Mouse (Mus musculus): ENCODE results near the gene Gm13289. TPM values are rescaled to one million over a fixed set of nuclear protein-coding genes. Genes with fewer than 3 reads are reported as not detected.
"Not testable (repeated sequence)": the region's sequence is repeated elsewhere in the genome, so short reads cannot be mapped to it uniquely, and the experiment has no call there.

Gene Gm13289
- polyA plus RNA-seq, 2 experiments = not detected

- not testable (repeated sequence) for H3K27ac ChIP-seq; H3K27me3 ChIP-seq (ENCODE audit: control insufficient read depth, insufficient read depth, low read length); DNase-seq (ENCODE audit: low read depth in 3 of 3, low spot score in 3 of 3); H3K36me3 ChIP-seq (replicated peaks; ENCODE audit: control insufficient read depth, insufficient read depth, low read depth); ATAC-seq (ENCODE audit: insufficient read depth); H3K9me3 ChIP-seq (ENCODE audit: control insufficient read depth, low read length); H3K4me1 ChIP-seq (replicated peaks; ENCODE audit: control insufficient read depth in 2 of 2, insufficient read depth in 2 of 2, low read length in 1 of 2); H3K9ac ChIP-seq (replicated peaks)
- Histone ChIP-seq H3K4me2 (ENCODE audit: low read depth) (peak overlapping the region; percentile 31; the same call in 1 of the 2 replicates), H3K4me3 (ENCODE audit: insufficient read depth in 1 of 2, low read depth in 2 of 2, low read length in 2 of 2) (0 out of 4 replicates have a peak overlapping the region, but pooled peaks of 1 of the 2 experiments have one; percentile 21)
- 0% methylated on average over 12 of the region's 34 CpGs for WGBS (ENCODE audit: insufficient replicate concordance)
Observed at GRCm38 (mm10) chr4:88805761-88806160, 29.0 kb downstream of the Gm13289 start.

GRCm38 (mm10) chr4:88815928-88816327 is 39.2 kb downstream of the Gm13289 start, which contains the start of gene Ifna7:
TSS of gene Ifna7 (plus strand) at chr4:88816228.
- H3K4me2 ChIP-seq (ENCODE audit: low read depth) = no peak within 1 kb of the TSS
- no peak for ATAC-seq (ENCODE audit: insufficient read depth)
- no peaks in the 10 kb centered on the region for H3K4me1 ChIP-seq (replicated peaks; ENCODE audit: control insufficient read depth in 2 of 2, insufficient read depth in 2 of 2, low read length in 1 of 2)
- no peak within 1 kb of the TSS for H3K27ac ChIP-seq
- WGBS (ENCODE audit: insufficient replicate concordance) = 32% methylated on average over 3 of the region's 3 CpGs
- no peak for DNase-seq (ENCODE audit: low read depth in 3 of 3, low spot score in 3 of 3)
- H3K4me3 ChIP-seq (ENCODE audit: insufficient read depth in 1 of 2, low read depth in 2 of 2, low read length in 2 of 2) = no peak within 1 kb of the TSS
- H3K27me3 ChIP-seq (ENCODE audit: control insufficient read depth, insufficient read depth, low read length) = no peaks in the 10 kb centered on the region
- no peaks in the 10 kb centered on the region for H3K9me3 ChIP-seq (ENCODE audit: control insufficient read depth, low read length)
- no peaks in the 10 kb centered on the region for H3K36me3 ChIP-seq (replicated peaks; ENCODE audit: control insufficient read depth, insufficient read depth, low read depth)
- no peak for TF ChIP-seq EP300 (IDR thresholded peaks at IDR 0.05; ENCODE audit: low read depth)
- no peak for TF ChIP-seq CTCF (IDR thresholded peaks at IDR 0.05; ENCODE audit: low read depth)
- no peak within 1 kb of the TSS for H3K9ac ChIP-seq (replicated peaks)

GRCm38 (mm10) chr4:88819659-88820058 is 42.9 kb downstream of the Gm13289 start, which contains the start of gene Ifna11:
TSS of gene Ifna11 (plus strand) at chr4:88819959.
- no peaks in the 10 kb centered on the region for H3K4me1 ChIP-seq (replicated peaks; ENCODE audit: control insufficient read depth in 2 of 2, insufficient read depth in 2 of 2, low read length in 1 of 2)
- no peak within 1 kb of the TSS for H3K4me3 ChIP-seq (ENCODE audit: insufficient read depth in 1 of 2, low read depth in 2 of 2, low read length in 2 of 2)
- TF ChIP-seq CTCF (IDR thresholded peaks at IDR 0.05; ENCODE audit: low read depth) = no peak
- no peak for TF ChIP-seq EP300 (IDR thresholded peaks at IDR 0.05; ENCODE audit: low read depth)
- no peaks in the 10 kb centered on the region for H3K27me3 ChIP-seq (ENCODE audit: control insufficient read depth, insufficient read depth, low read length)
- no peaks in the 10 kb centered on the region for H3K9me3 ChIP-seq (ENCODE audit: control insufficient read depth, low read length)
- 70% methylated on average over 1 of the region's 1 CpGs for WGBS (ENCODE audit: insufficient replicate concordance)
- ATAC-seq (ENCODE audit: insufficient read depth) (no peak), DNase-seq (ENCODE audit: low read depth in 3 of 3, low spot score in 3 of 3) (no peak)
- no peak within 1 kb of the TSS for H3K9ac ChIP-seq (replicated peaks)
- H3K27ac ChIP-seq = no peak within 1 kb of the TSS
- H3K4me2 ChIP-seq (ENCODE audit: low read depth) = no peak within 1 kb of the TSS
- H3K36me3 ChIP-seq (replicated peaks; ENCODE audit: control insufficient read depth, insufficient read depth, low read depth) = no peaks in the 10 kb centered on the region

GRCm38 (mm10) chr4:88822995-88823394 is 46.3 kb downstream of the Gm13289 start:
- WGBS (ENCODE audit: insufficient replicate concordance) = 18% methylated on average over 4 of the region's 4 CpGs
- no peaks in the 10 kb centered on the region for H3K9me3 ChIP-seq (ENCODE audit: control insufficient read depth, low read length)

More at GRCm38 (mm10) chr4:88822995-88823394, 46.3 kb downstream of the Gm13289 start:
- Histone ChIP-seq H3K9ac (replicated peaks) (no peak overlapping the region), H3K4me1 (replicated peaks; ENCODE audit: control insufficient read depth in 2 of 2, insufficient read depth in 2 of 2, low read length in 1 of 2) (no peaks in the 10 kb centered on the region), H3K27ac (no peak overlapping the region), H3K4me3 (ENCODE audit: insufficient read depth in 1 of 2, low read depth in 2 of 2, low read length in 2 of 2) (no peak overlapping the region), H3K4me2 (ENCODE audit: low read depth) (no peak overlapping the region), H3K36me3 (replicated peaks; ENCODE audit: control insufficient read depth, insufficient read depth, low read depth) (no peaks in the 10 kb centered on the region), H3K27me3 (ENCODE audit: control insufficient read depth, insufficient read depth, low read length) (no peaks in the 10 kb centered on the region)
- DNase-seq (ENCODE audit: low read depth in 3 of 3, low spot score in 3 of 3) (no peak), ATAC-seq (ENCODE audit: insufficient read depth) (no peak)
- no peak for TF ChIP-seq EP300 (IDR thresholded peaks at IDR 0.05; ENCODE audit: low read depth)
- TF ChIP-seq CTCF (IDR thresholded peaks at IDR 0.05; ENCODE audit: low read depth) = peak; percentile 32; the same call in 1 of the 2 replicates

Other genes with a start within 250 kb of the Gm13289 start
Only the 30 nearest of the 31 such genes appear.
- not detected in 2 replicates for gene Ifna14, start 205.1 kb upstream of the Gm13289 start, polyA plus RNA-seq (2012; rRNA removed)
- not detected in 2 replicates for gene Ifna14, start 205.1 kb upstream of the Gm13289 start, polyA plus RNA-seq (2014; fragmentation: Nextera tagmentation; extraction: Ambion mirVana)
- gene Ifna9, start 184.5 kb upstream of the Gm13289 start, polyA plus RNA-seq (2012; rRNA removed) = not detected in 2 replicates
- not detected in 2 replicates for gene Ifna9, start 184.5 kb upstream of the Gm13289 start, polyA plus RNA-seq (2014; fragmentation: Nextera tagmentation; extraction: Ambion mirVana)
- not detected in 2 replicates for gene Ifna12, start 173.5 kb upstream of the Gm13289 start, polyA plus RNA-seq (2012; rRNA removed)
- gene Ifna12, start 173.5 kb upstream of the Gm13289 start, polyA plus RNA-seq (2014; fragmentation: Nextera tagmentation; extraction: Ambion mirVana) = not detected in 2 replicates
- gene C87499, start 142.5 kb upstream of the Gm13289 start, polyA plus RNA-seq (2012; rRNA removed) = not detected in 2 replicates
- gene C87499, start 142.5 kb upstream of the Gm13289 start, polyA plus RNA-seq (2014; fragmentation: Nextera tagmentation; extraction: Ambion mirVana) = not detected in 2 replicates
- gene Ifna13, start 132.5 kb upstream of the Gm13289 start, polyA plus RNA-seq (2012; rRNA removed) = not detected in 2 replicates
- gene Ifna13, start 132.5 kb upstream of the Gm13289 start, polyA plus RNA-seq (2014; fragmentation: Nextera tagmentation; extraction: Ambion mirVana) = not detected in 2 replicates
- not detected in 2 replicates for gene Ifna16, start 100.0 kb upstream of the Gm13289 start, polyA plus RNA-seq (2012; rRNA removed)
- gene Ifna16, start 100.0 kb upstream of the Gm13289 start, polyA plus RNA-seq (2014; fragmentation: Nextera tagmentation; extraction: Ambion mirVana) = not detected in 2 replicates
- gene Ifna2, start 93.0 kb upstream of the Gm13289 start, polyA plus RNA-seq (2012; rRNA removed) = not detected in 2 replicates
- not detected in 2 replicates for gene Ifna2, start 93.0 kb upstream of the Gm13289 start, polyA plus RNA-seq (2014; fragmentation: Nextera tagmentation; extraction: Ambion mirVana)
- gene Ifnab, start 85.6 kb upstream of the Gm13289 start, polyA plus RNA-seq (2012; rRNA removed) = not detected in 2 replicates
- not detected in 2 replicates for gene Ifnab, start 85.6 kb upstream of the Gm13289 start, polyA plus RNA-seq (2014; fragmentation: Nextera tagmentation; extraction: Ambion mirVana)
- gene Gm26566, start 55.1 kb upstream of the Gm13289 start, polyA plus RNA-seq (2012; rRNA removed) = 0.08 and 0.13 TPM in 2 replicates
- gene Gm26566, start 55.1 kb upstream of the Gm13289 start, polyA plus RNA-seq (2014; fragmentation: Nextera tagmentation; extraction: Ambion mirVana) = 0.24 and 0.43 TPM in 2 replicates
- gene Klhl9, start 54.5 kb upstream of the Gm13289 start, polyA plus RNA-seq (2012; rRNA removed) = 6.4 and 9.1 TPM in 2 replicates
- gene Klhl9, start 54.5 kb upstream of the Gm13289 start, polyA plus RNA-seq (2014; fragmentation: Nextera tagmentation; extraction: Ambion mirVana) = 26.5 and 28.1 TPM in 2 replicates
- not detected in 2 replicates for gene Gm13271, start 22.1 kb upstream of the Gm13289 start, polyA plus RNA-seq (2012; rRNA removed)
- gene Gm13271, start 22.1 kb upstream of the Gm13289 start, polyA plus RNA-seq (2014; fragmentation: Nextera tagmentation; extraction: Ambion mirVana) = not detected in 2 replicates
- gene Gm13283, start 16.8 kb upstream of the Gm13289 start, polyA plus RNA-seq (2012; rRNA removed) = 0.02 TPM in 1 of 2 replicates, not detected in the other
- 0.15 TPM in 1 of 2 replicates, not detected in the other for gene Gm13283, start 16.8 kb upstream of the Gm13289 start, polyA plus RNA-seq (2014; fragmentation: Nextera tagmentation; extraction: Ambion mirVana)
- not detected in 2 replicates for gene Gm13290, start 3.1 kb upstream of the Gm13289 start, polyA plus RNA-seq (2012; rRNA removed)
- gene Gm13290, start 3.1 kb upstream of the Gm13289 start, polyA plus RNA-seq (2014; fragmentation: Nextera tagmentation; extraction: Ambion mirVana) = 0.14 TPM in 1 of 2 replicates, not detected in the other
- gene Gm13272, start 2.9 kb downstream of the Gm13289 start, polyA plus RNA-seq (2012; rRNA removed) = not detected in 2 replicates
- gene Gm13272, start 2.9 kb downstream of the Gm13289 start, polyA plus RNA-seq (2014; fragmentation: Nextera tagmentation; extraction: Ambion mirVana) = not detected in 2 replicates
- not detected in 2 replicates for gene Ifnz, start 5.2 kb downstream of the Gm13289 start, polyA plus RNA-seq (2012; rRNA removed)
- not detected in 2 replicates for gene Ifnz, start 5.2 kb downstream of the Gm13289 start, polyA plus RNA-seq (2014; fragmentation: Nextera tagmentation; extraction: Ambion mirVana)
- gene Gm13276, start 8.8 kb downstream of the Gm13289 start, polyA plus RNA-seq (2012; rRNA removed) = not detected in 2 replicates
- gene Gm13276, start 8.8 kb downstream of the Gm13289 start, polyA plus RNA-seq (2014; fragmentation: Nextera tagmentation; extraction: Ambion mirVana) = not detected in 2 replicates
- gene Gm13277, start 11.7 kb downstream of the Gm13289 start, polyA plus RNA-seq (2012; rRNA removed) = not detected in 2 replicates
- gene Gm13277, start 11.7 kb downstream of the Gm13289 start, polyA plus RNA-seq (2014; fragmentation: Nextera tagmentation; extraction: Ambion mirVana) = not detected in 2 replicates
- not detected in 2 replicates for gene Gm13278, start 14.6 kb downstream of the Gm13289 start, polyA plus RNA-seq (2012; rRNA removed)
- not detected in 2 replicates for gene Gm13278, start 14.6 kb downstream of the Gm13289 start, polyA plus RNA-seq (2014; fragmentation: Nextera tagmentation; extraction: Ambion mirVana)
- gene Gm13275, start 17.6 kb downstream of the Gm13289 start, polyA plus RNA-seq (2012; rRNA removed) = not detected in 2 replicates
- gene Gm13275, start 17.6 kb downstream of the Gm13289 start, polyA plus RNA-seq (2014; fragmentation: Nextera tagmentation; extraction: Ambion mirVana) = not detected in 2 replicates
- gene Gm13279, start 20.5 kb downstream of the Gm13289 start, polyA plus RNA-seq (2012; rRNA removed) = not detected in 2 replicates
- gene Gm13279, start 20.5 kb downstream of the Gm13289 start, polyA plus RNA-seq (2014; fragmentation: Nextera tagmentation; extraction: Ambion mirVana) = not detected in 2 replicates
- not detected in 2 replicates for gene Gm13285, start 22.7 kb downstream of the Gm13289 start, polyA plus RNA-seq (2012; rRNA removed)
- 0.14 TPM in 1 of 2 replicates, not detected in the other for gene Gm13285, start 22.7 kb downstream of the Gm13289 start, polyA plus RNA-seq (2014; fragmentation: Nextera tagmentation; extraction: Ambion mirVana)
- gene Gm13287, start 26.3 kb downstream of the Gm13289 start, polyA plus RNA-seq (2012; rRNA removed) = not detected in 2 replicates
- gene Gm13287, start 26.3 kb downstream of the Gm13289 start, polyA plus RNA-seq (2014; fragmentation: Nextera tagmentation; extraction: Ambion mirVana) = not detected in 2 replicates
- not detected in 2 replicates for gene Gm13288, start 28.6 kb downstream of the Gm13289 start, polyA plus RNA-seq (2012; rRNA removed)
- gene Gm13288, start 28.6 kb downstream of the Gm13289 start, polyA plus RNA-seq (2014; fragmentation: Nextera tagmentation; extraction: Ambion mirVana) = not detected in 2 replicates
- gene Ifna7, start 39.3 kb downstream of the Gm13289 start, polyA plus RNA-seq (2012; rRNA removed) = not detected in 2 replicates
- not detected in 2 replicates for gene Ifna7, start 39.3 kb downstream of the Gm13289 start, polyA plus RNA-seq (2014; fragmentation: Nextera tagmentation; extraction: Ambion mirVana)
- not detected in 2 replicates for gene Ifna11, start 43.0 kb downstream of the Gm13289 start, polyA plus RNA-seq (2012; rRNA removed)
- gene Ifna11, start 43.0 kb downstream of the Gm13289 start, polyA plus RNA-seq (2014; fragmentation: Nextera tagmentation; extraction: Ambion mirVana) = not detected in 2 replicates
- not detected in 2 replicates for gene Ifna6, start 50.5 kb downstream of the Gm13289 start, polyA plus RNA-seq (2012; rRNA removed)
- not detected in 2 replicates for gene Ifna6, start 50.5 kb downstream of the Gm13289 start, polyA plus RNA-seq (2014; fragmentation: Nextera tagmentation; extraction: Ambion mirVana)
- not detected in 2 replicates for gene Ifna5, start 58.6 kb downstream of the Gm13289 start, polyA plus RNA-seq (2012; rRNA removed)
- gene Ifna5, start 58.6 kb downstream of the Gm13289 start, polyA plus RNA-seq (2014; fragmentation: Nextera tagmentation; extraction: Ambion mirVana) = not detected in 2 replicates
- gene Ifna4, start 64.9 kb downstream of the Gm13289 start, polyA plus RNA-seq (2012; rRNA removed) = not detected in 2 replicates
- not detected in 2 replicates for gene Ifna4, start 64.9 kb downstream of the Gm13289 start, polyA plus RNA-seq (2014; fragmentation: Nextera tagmentation; extraction: Ambion mirVana)
- gene Ifna1, start 73.2 kb downstream of the Gm13289 start, polyA plus RNA-seq (2012; rRNA removed) = not detected in 2 replicates
- gene Ifna1, start 73.2 kb downstream of the Gm13289 start, polyA plus RNA-seq (2014; fragmentation: Nextera tagmentation; extraction: Ambion mirVana) = not detected in 2 replicates
- not detected in 2 replicates for gene Ifne, start 103.3 kb downstream of the Gm13289 start, polyA plus RNA-seq (2012; rRNA removed)
- not detected in 2 replicates for gene Ifne, start 103.3 kb downstream of the Gm13289 start, polyA plus RNA-seq (2014; fragmentation: Nextera tagmentation; extraction: Ambion mirVana)